Mouse (Mus musculus) heart, postnatal 25 days (tissue): ENCODE measurements around the gene Usf1. TPM values are rescaled to one million over a fixed set of nuclear protein-coding genes. Genes with fewer than 3 reads are reported as not detected.

ENCODE experiments used
- DNase-seq: peaks from one replicate; pipeline ENCODE4 v3.0.0; 2022; ENCODE audit warnings: low spot score
- intact Hi-C: fragments of 180-260 bp; cut with DNase I; formaldehyde crosslinking; loops from one replicate; pipeline ENCODE4 v1.15.1; 2025
- total RNA-seq, 2 experiments: library from RNA; stranded (reverse); gene quantifications; 2 replicates each; pipeline ENCODE4 v1.2.3; 2021

The Usf1 gene
- total RNA-seq: 10 to 100 TPM; 38.7 to 42.6 TPM

- DNase-seq: peak; percentile 90
- intact Hi-C loops: loop anchor here (2.0 to 5.0 kb wide), 2 partner anchors 60 to 84 kb away; partner anchors contain the start of gene Dedd
Measured at GRCm38 (mm10) chr1:171410947-171411484, at the start of gene Usf1. Gene Usf1, plus strand, starts transcription at chr1:171411313.

- intact Hi-C loops: no loop called here
- DNase-seq: no peak
Measured at GRCm38 (mm10) chr1:171365934-171366333, 45.2 kb upstream of the Usf1 start.

- DNase-seq: no peak
- intact Hi-C loops: no loop called here
Measured at GRCm38 (mm10) chr1:171369845-171370556, 41.1 kb upstream of the Usf1 start, which contains the start of gene Nectin4. Gene Nectin4, plus strand, starts transcription at chr1:171370099.

- intact Hi-C loops: no loop called here
- no peak for DNase-seq
Measured at GRCm38 (mm10) chr1:171372880-171373279, 38.2 kb upstream of the Usf1 start.

GRCm38 (mm10) chr1:171373946-171374345 lies 37.2 kb upstream of the Usf1 start:
- intact Hi-C loops: no loop called here
- DNase-seq: no peak

- no peak for DNase-seq
- intact Hi-C loops: no loop called here
Measured at GRCm38 (mm10) chr1:171375646-171376097, 35.4 kb upstream of the Usf1 start.

- intact Hi-C loops: no loop called here
- DNase-seq: no peak
Measured at GRCm38 (mm10) chr1:171378298-171378697, 32.8 kb upstream of the Usf1 start.

GRCm38 (mm10) chr1:171379935-171380599 lies 31.0 kb upstream of the Usf1 start:
- DNase-seq: peak; percentile 52
- intact Hi-C loops: no loop called here

GRCm38 (mm10) chr1:171382096-171382620 lies 29.0 kb upstream of the Usf1 start:
- intact Hi-C loops: no loop called here
- DNase-seq: no peak

GRCm38 (mm10) chr1:171384361-171384760 lies 26.8 kb upstream of the Usf1 start:
- DNase-seq: no peak
- intact Hi-C loops: no loop called here

- DNase-seq: no peak
- intact Hi-C loops: no loop called here
Measured at GRCm38 (mm10) chr1:171385171-171385570, 25.9 kb upstream of the Usf1 start.

GRCm38 (mm10) chr1:171387099-171387498 lies 24.0 kb upstream of the Usf1 start:
- no peak for DNase-seq
- intact Hi-C loops: no loop called here

- intact Hi-C loops: no loop called here
- DNase-seq: peak; percentile 38
Measured at GRCm38 (mm10) chr1:171388376-171389102, 22.6 kb upstream of the Usf1 start, which contains the start of gene Arhgap30. Gene Arhgap30, plus strand, starts transcription at chr1:171388954.

- intact Hi-C loops: no loop called here
- DNase-seq: no peak
Measured at GRCm38 (mm10) chr1:171390101-171390500, 21.0 kb upstream of the Usf1 start.

GRCm38 (mm10) chr1:171401821-171402220 lies 9.3 kb upstream of the Usf1 start:
- intact Hi-C loops: no loop called here
- no peak for DNase-seq

- no peak for DNase-seq
- intact Hi-C loops: no loop called here
Measured at GRCm38 (mm10) chr1:171402991-171403390, 8.1 kb upstream of the Usf1 start.

GRCm38 (mm10) chr1:171407263-171407662 lies 3.9 kb upstream of the Usf1 start:
- DNase-seq: no peak
- intact Hi-C loops: no loop called here

- intact Hi-C loops: loop anchor here (2.0 to 5.0 kb wide), 2 partner anchors 61 to 83 kb away; partner anchors contain the start of gene Dedd
- DNase-seq: no peak
Measured at GRCm38 (mm10) chr1:171410231-171410630, 882 bp upstream of the Usf1 start.

- intact Hi-C loops: loop anchor here (2.0 to 5.0 kb wide), 2 partner anchors 59 to 84 kb away; partner anchors contain the start of gene Dedd
- no peak for DNase-seq
Measured at GRCm38 (mm10) chr1:171411492-171411941, 404 bp downstream of the Usf1 start.

GRCm38 (mm10) chr1:171412001-171412441 lies 908 bp downstream of the Usf1 start:
- intact Hi-C loops: loop anchor here (2.0 to 5.0 kb wide), 3 partner anchors 25 to 85 kb away; partner anchors contain the start of genes Dedd and F11r

More at GRCm38 (mm10) chr1:171412001-171412441, 908 bp downstream of the Usf1 start:
- no peak for DNase-seq
